7 mouse cellular contexts compared by ENCODE assay signal in genomic region chr7:57386517-57387340, GRCm38 (mm10). TPM values are rescaled to one million over a fixed set of nuclear protein-coding genes. Genes with fewer than 3 reads are reported as not detected.
A peak's percentile ranks its signal among the peaks of the same experiment; 100 is the strongest.
DNase-seq lines count a peak whose midpoint lies in the region; ATAC-seq and TF ChIP-seq lines count a peak whose summit lies in the region.

Gabrg3 (minus strand) TSS chr7:57387188.

- WGBS in liver, embryonic 11.5 days = 4% methylated on average over 70 of the region's 71 CpGs
- under 1% methylated on average over 44 of the region's 71 CpGs for WGBS in hindbrain, embryonic 11.5 days

- ATAC-seq in liver, embryonic 11.5 days (replicated peaks; ENCODE audit: low FRiP score) = no peak
- ATAC-seq in hindbrain, embryonic 11.5 days (ENCODE audit: low FRiP score) = peak; percentile 86

- intact Hi-C loops in left cerebral cortex, postnatal 4 days (cut with DNase I) = loop anchor here (5.0 kb wide), 2 partner anchors 439 to 1094 kb away; no protein-coding TSS in a partner anchor

- H3K4me1 ChIP-seq in liver, embryonic 11.5 days (replicated peaks; ENCODE audit: control insufficient read depth, insufficient read depth, low read length) = no peaks in the 10 kb centered on the region
- no peaks in the 10 kb centered on the region for H3K4me1 ChIP-seq in cortical plate, adult 2 months (ENCODE audit: control insufficient read depth, insufficient read depth, low read length)
- no peaks in the 10 kb centered on the region for H3K4me1 ChIP-seq in hindbrain, embryonic 11.5 days (replicated peaks; ENCODE audit: control insufficient read depth, insufficient read depth, low read length)

- no peak for TF ChIP-seq CTCF in cortical plate, adult 2 months (IDR thresholded peaks at IDR 0.05; ENCODE audit: extremely low read depth, insufficient read depth, low read length)

- H3K4me3 ChIP-seq in liver, embryonic 11.5 days (ENCODE audit: low read depth, low read length) = peak within 1 kb of the TSS; percentile 47
- peak within 1 kb of the TSS; percentile 58 for H3K4me3 ChIP-seq in cortical plate, adult 2 months (ENCODE audit: insufficient read depth, low read length)
- H3K4me3 ChIP-seq in hindbrain, embryonic 11.5 days (ENCODE audit: low read depth, low read length) = peak within 1 kb of the TSS; percentile 60

- no peak within 1 kb of the TSS for H3K27ac ChIP-seq in liver, embryonic 11.5 days (ENCODE audit: low read depth, low read length)
- H3K27ac ChIP-seq in cortical plate, adult 2 months (ENCODE audit: insufficient read depth, low read length) = peak within 1 kb of the TSS; percentile 90
- H3K27ac ChIP-seq in hindbrain, embryonic 11.5 days (ENCODE audit: low read depth, low read length) = no peak within 1 kb of the TSS

- H3K4me2 ChIP-seq in liver, embryonic 11.5 days = peak within 1 kb of the TSS; percentile 76
- H3K4me2 ChIP-seq in hindbrain, embryonic 11.5 days (replicated peaks; ENCODE audit: low read depth, low read length) = peak within 1 kb of the TSS; percentile 96

- no peak for DNase-seq in liver, embryonic 11.5 days (ENCODE audit: low spot score)
- no peak for DNase-seq in liver
- DNase-seq in hindbrain, embryonic 11.5 days (ENCODE audit: low spot score) = peak; percentile 64
- peak; percentile 74 for DNase-seq in left cerebral cortex, postnatal 4 days
- DNase-seq in retina, embryonic 14.5 days (ENCODE audit: low spot score) = peak; percentile 76
- no peak for DNase-seq in MN1 (ENCODE audit: low spot score)

- TF ChIP-seq POLR2A in cortical plate, adult 2 months (IDR thresholded peaks at IDR 0.05; ENCODE audit: extremely low read depth, insufficient read depth, low read length) = no peak

- H3K9ac ChIP-seq in liver, embryonic 11.5 days (ENCODE audit: low read depth, low read length) = no peak within 1 kb of the TSS
- H3K9ac ChIP-seq in hindbrain, embryonic 11.5 days (ENCODE audit: low read depth, low read length) = peak within 1 kb of the TSS; percentile 37

- H3K9me3 ChIP-seq in liver, embryonic 11.5 days (ENCODE audit: control insufficient read depth, low read length) = no peaks in the 10 kb centered on the region
- no peaks in the 10 kb centered on the region for H3K9me3 ChIP-seq in hindbrain, embryonic 11.5 days (ENCODE audit: control insufficient read depth, low read length)

- H3K36me3 ChIP-seq in liver, embryonic 11.5 days (ENCODE audit: control insufficient read depth, insufficient read depth, low read length) = no peaks in the 10 kb centered on the region
- no peaks in the 10 kb centered on the region for H3K36me3 ChIP-seq in hindbrain, embryonic 11.5 days (ENCODE audit: control insufficient read depth, insufficient read depth, low read length)

- peaks cover 23% of the 10 kb centered on the region for H3K27me3 ChIP-seq in liver, embryonic 11.5 days (replicated peaks; ENCODE audit: control insufficient read depth, insufficient read depth, low read length)
- peaks cover 14% of the 10 kb centered on the region for H3K27me3 ChIP-seq in hindbrain, embryonic 11.5 days (ENCODE audit: control insufficient read depth, insufficient read depth, low read length)

RNA-seq across cellular contexts. Expression of gene Gabrg3, which starts in this region (rescaled TPM):
- polyA plus RNA-seq in liver, embryonic 11.5 days (2014; fragmentation: Nextera tagmentation; extraction: Ambion mirVana) = 0.09 and 0.43 TPM in 2 replicates
- polyA plus RNA-seq in cortical plate, adult 2 months (2012; rRNA removed) = 10.5 and 11.8 TPM in 2 replicates
- polyA plus RNA-seq in hindbrain, embryonic 11.5 days (2014; fragmentation: Nextera tagmentation; extraction: Ambion mirVana) = 0.29 and 0.46 TPM in 2 replicates
- 10 to 100 TPM; 21.4 to 22.0 TPM for total RNA-seq in left cerebral cortex, postnatal 4 days (2021)

Comparison
In these comparisons a context has a peak if more than half of its experiments do, and no peak if none do; other contexts are left out.
1. Peak in DNase-seq, ATAC-seq, H3K4me3 ChIP-seq, H3K9ac ChIP-seq and H3K4me2 ChIP-seq in hindbrain, embryonic 11.5 days; RNA of the gene not detected or under 1 TPM.
2. DNase-seq: peak in left cerebral cortex, postnatal 4 days (single experiment) and retina, embryonic 14.5 days (single experiment); none in liver, embryonic 11.5 days (single experiment), liver (single experiment) and MN1 (single experiment).
3. Peak in every context shown above with its lines, with median percentiles within 50 percentile points of each other: H3K4me3 ChIP-seq.